Mouse (Mus musculus) E14TG2a.4 (cell line): ENCODE measurements around the gene Sncg.

Experiments used
- CTCF ChIP-seq: conservative IDR thresholded peaks from 2 replicates; pipeline ENCODE4 v1.5.1; 2014; ENCODE audit warnings: low read length
- NANOG ChIP-seq: IDR thresholded peaks from 2 replicates; pipeline ENCODE4 v1.6.1; 2014; ENCODE audit warnings: borderline replicate concordance, low read length, mixed read lengths

GRCm38 (mm10) chr14:34373581-34373980 is 1.0 kb downstream of the Sncg start:
- TF ChIP-seq CTCF (no peak), NANOG (no peak)
